Mouse (Mus musculus) forebrain, embryonic 16.5 days (tissue): ENCODE results near the gene Trim62. TPM values are rescaled to one million over a fixed set of nuclear protein-coding genes. Genes with fewer than 3 reads are reported as not detected.
A peak's percentile ranks its signal among the peaks of the same experiment; 100 is the strongest.

Source experiments
- ATAC-seq: fragments of 200-750 bp; cut with Nextera tagmentation; 2 replicates; pipeline ENCODE4 v1.8.0; 2017; ENCODE audit warnings: mild to moderate bottlenecking, moderate library complexity
- H3K27ac ChIP-seq: fragments of 300-500 bp; sonication (generic); 2 replicates; pipeline ENCODE4 v1.5.1; 2014; ENCODE audit warnings: low read length, control low read depth
- H3K27me3 ChIP-seq: fragments of 300-500 bp; sonication (generic); replicated peaks from 2 replicates; pipeline ENCODE4 v1.6.1; 2014; ENCODE audit warnings: low read length; ENCODE audit not compliant: control insufficient read depth, insufficient read depth
- H3K36me3 ChIP-seq: fragments of 300-500 bp; sonication (generic); 2 replicates; pipeline ENCODE4 v1.6.1; 2014; ENCODE audit not compliant: control insufficient read depth, insufficient read depth
- H3K4me1 ChIP-seq: fragments of 300-500 bp; sonication (generic); replicated peaks from 2 replicates; pipeline ENCODE4 v1.6.1; 2014; ENCODE audit warnings: low read length; ENCODE audit not compliant: control insufficient read depth, insufficient read depth
- H3K4me2 ChIP-seq: fragments of 300-500 bp; sonication (generic); 2 replicates; pipeline ENCODE4 v1.6.1; 2014; ENCODE audit warnings: mild to moderate bottlenecking, low read length, control low read depth
- H3K4me3 ChIP-seq: fragments of 300-500 bp; sonication (generic); replicated peaks from 2 replicates; pipeline ENCODE4 v1.5.1; 2014; ENCODE audit warnings: mild to moderate bottlenecking, low read length, control low read depth
- H3K9ac ChIP-seq: fragments of 300-500 bp; sonication (generic); replicated peaks from 2 replicates; pipeline ENCODE4 v1.6.1; 2014; ENCODE audit warnings: low read depth, low read length, control low read depth
- H3K9me3 ChIP-seq: fragments of 300-500 bp; sonication (generic); 2 replicates; pipeline ENCODE4 v1.6.1; 2016; ENCODE audit warnings: low read length; ENCODE audit not compliant: control insufficient read depth
- WGBS: fragments of 180-500 bp; shearing (Covaris S2); extraction: QIAGEN DNeasy Blood & Tissue Kit; methylation state at CpG from one replicate; pipeline ENCODE4 v1.1.7; 2014; 5-methylcytosine and 5-hydroxymethylcytosine counted together
- polyA plus RNA-seq: library from polyadenylated mRNA; unstranded; fragments of >200 nt; fragmentation: Nextera tagmentation; extraction: Ambion mirVana; gene quantifications from 2 replicates; pipeline ENCODE4 v1.2.1, GENCODE M21; 2015

Trim62 gene
- polyA plus RNA-seq, 1 experiment from 2014 or later = 10.9 TPM

DNA sequence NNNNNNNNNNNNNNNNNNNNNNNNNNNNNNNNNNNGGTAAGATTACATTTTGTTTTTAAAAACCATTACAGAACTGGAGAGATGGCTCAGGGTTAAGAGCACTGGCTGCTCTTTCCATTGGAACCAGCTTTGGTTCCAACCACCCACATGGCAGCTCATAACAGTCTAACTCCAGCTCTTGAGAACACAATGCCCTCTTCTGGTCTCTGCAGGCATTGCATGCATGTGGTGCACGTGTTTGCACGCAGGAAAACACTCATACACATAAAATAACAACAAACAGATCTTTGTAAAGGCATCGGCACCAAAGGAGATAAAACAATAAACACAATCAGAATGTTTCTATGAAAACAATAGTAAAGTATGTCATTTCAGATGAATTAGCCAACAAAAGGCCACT, 59.0 kb downstream of the Trim62 start:
- H3K27ac ChIP-seq = no peak overlapping the region
- H3K36me3 ChIP-seq = no peaks in the 10 kb centered on the region
- no peaks in the 10 kb centered on the region for H3K27me3 ChIP-seq
- ATAC-seq = no peak
- 62% methylated on average over 3 of the region's 3 CpGs for WGBS
- no peak overlapping the region for H3K9ac ChIP-seq
- H3K4me1 ChIP-seq = peaks cover under 1% of the 10 kb centered on the region
- no peak overlapping the region for H3K4me2 ChIP-seq
- no peaks in the 10 kb centered on the region for H3K9me3 ChIP-seq
- H3K4me3 ChIP-seq = no peak overlapping the region

DNA sequence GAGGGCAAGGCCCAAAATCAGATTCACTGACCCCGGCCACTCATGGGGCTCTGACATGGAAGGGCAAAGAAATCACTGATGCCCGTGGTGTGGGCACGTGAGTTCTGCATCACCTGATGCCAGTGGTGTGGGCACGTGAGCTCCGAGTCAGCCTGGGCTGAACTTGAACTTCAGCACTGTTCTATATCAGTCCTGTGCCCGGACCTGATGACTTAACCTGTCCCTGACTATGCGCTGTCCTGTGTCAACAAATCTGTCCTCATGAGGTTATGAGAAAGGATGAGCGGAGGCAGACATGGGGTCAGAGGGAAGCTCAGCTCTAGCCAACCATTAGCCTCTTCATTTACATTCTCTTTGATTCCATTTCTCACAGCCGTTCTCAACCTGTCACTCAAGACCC, 63.4 kb downstream of the Trim62 start:
- 89% methylated on average over 9 of the region's 9 CpGs for WGBS

DNA sequence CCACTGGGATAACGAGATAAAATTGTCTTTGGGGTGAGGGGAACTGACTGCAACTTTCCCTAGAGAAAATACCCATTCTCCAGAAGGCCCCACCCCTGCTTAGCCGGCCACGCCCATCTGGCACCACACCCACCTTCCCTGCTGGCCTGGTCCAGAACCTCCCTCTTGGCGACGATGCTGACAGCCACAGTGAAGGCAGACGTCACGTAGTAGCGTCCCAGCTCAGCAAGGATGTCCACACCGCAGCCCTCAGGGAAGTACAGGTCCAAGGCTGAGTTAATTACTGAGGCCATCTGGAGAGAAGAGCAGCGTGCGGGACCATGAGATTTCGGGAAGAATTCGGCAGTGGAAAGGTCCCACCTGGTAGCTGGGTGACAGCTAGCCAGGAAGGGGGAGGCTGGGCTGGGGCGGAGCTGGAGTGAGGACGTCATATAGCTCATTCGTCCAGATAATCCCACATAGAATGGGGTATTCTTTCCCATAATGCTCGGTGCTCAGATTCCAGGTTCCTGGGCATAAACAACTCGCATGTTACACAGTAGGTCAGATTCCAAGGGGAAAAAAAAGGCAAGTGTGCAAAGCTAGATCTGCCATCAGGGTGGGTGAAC, 64.0 kb downstream of the Trim62 start:
- Histone ChIP-seq H3K27ac (no peak overlapping the region), H3K36me3 (no peaks in the 10 kb centered on the region), H3K27me3 (no peaks in the 10 kb centered on the region), H3K4me2 (peak overlapping the region; percentile 31; the same call in 1 of the 2 replicates), H3K9ac (no peak overlapping the region), H3K4me1 (peaks cover 6% of the 10 kb centered on the region), H3K4me3 (0 out of 2 replicates have a peak overlapping the region, but pooled peaks have one; percentile 8), H3K9me3 (no peaks in the 10 kb centered on the region)
- no peak for ATAC-seq
- WGBS = 18% methylated on average over 18 of the region's 18 CpGs

More for the DNA sequence above, 63.4 kb downstream of the Trim62 start:
- H3K9ac ChIP-seq = no peak overlapping the region
- ATAC-seq = no peak
- peaks cover 6% of the 10 kb centered on the region for H3K4me1 ChIP-seq
- no peak overlapping the region for H3K27ac ChIP-seq
- H3K4me3 ChIP-seq = no peak overlapping the region
- no peaks in the 10 kb centered on the region for H3K9me3 ChIP-seq
- no peaks in the 10 kb centered on the region for H3K36me3 ChIP-seq
- H3K4me2 ChIP-seq = no peak overlapping the region
- no peaks in the 10 kb centered on the region for H3K27me3 ChIP-seq

DNA sequence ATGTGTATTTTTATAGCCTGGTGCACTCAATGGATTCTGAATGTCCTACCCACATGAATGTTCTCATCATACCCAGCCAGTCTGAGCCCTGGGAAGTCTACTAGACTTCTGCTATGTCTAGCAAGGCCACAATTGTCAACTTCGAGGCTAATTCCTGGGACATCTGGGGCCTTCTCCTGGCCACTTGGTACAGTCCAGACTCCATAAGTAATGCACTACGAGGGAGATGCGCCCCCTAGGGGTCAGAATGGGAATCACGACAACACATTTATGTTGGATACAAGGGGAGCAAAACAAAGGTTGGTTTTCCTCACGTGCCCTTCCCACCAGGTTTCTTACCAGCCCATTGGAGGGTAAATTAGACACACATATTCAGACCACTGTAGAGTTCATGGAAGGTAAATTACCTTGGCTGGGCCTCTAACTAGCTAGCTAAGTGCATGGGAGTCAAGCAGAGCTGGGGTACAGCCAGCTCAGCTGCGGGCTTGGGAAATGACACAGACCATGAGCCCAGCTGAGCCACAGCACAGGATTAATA, 64.8 kb downstream of the Trim62 start:
- peaks cover 6% of the 10 kb centered on the region for H3K4me1 ChIP-seq
- no peak overlapping the region for H3K27ac ChIP-seq
- no peaks in the 10 kb centered on the region for H3K9me3 ChIP-seq
- no peak overlapping the region for H3K4me2 ChIP-seq
- H3K4me3 ChIP-seq = no peak overlapping the region
- no peak for ATAC-seq
- H3K36me3 ChIP-seq = no peaks in the 10 kb centered on the region
- no peak overlapping the region for H3K9ac ChIP-seq
- 29% methylated on average over 6 of the region's 6 CpGs for WGBS
- H3K27me3 ChIP-seq = no peaks in the 10 kb centered on the region

DNA sequence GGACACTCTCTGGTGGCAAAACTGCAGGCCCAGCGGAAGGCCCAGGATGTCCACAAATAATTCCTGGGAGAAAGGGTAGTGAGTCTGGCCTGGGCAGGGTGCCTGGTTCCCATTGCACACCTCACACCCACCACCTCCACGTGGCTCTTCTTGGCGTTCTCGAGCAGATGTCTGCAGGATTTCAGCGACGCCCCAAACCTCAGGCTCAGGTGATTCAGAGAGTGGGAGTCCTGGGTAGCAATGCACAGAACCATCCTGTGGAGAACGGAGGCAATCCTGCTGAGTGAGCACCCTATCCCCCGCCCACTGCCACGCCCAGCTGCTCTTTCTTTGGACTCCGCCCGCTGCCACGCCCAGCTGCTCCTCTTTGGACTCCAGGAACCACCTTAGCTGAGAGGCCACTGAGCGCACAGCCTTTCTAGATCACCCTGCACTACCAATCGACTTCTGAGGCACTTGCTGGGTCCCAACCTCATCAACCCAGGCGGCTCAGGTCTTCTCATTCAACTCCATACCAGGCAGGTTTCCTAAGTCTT, 66.2 kb downstream of the Trim62 start:
- Histone ChIP-seq H3K27me3 (no peaks in the 10 kb centered on the region), H3K27ac (no peak overlapping the region), H3K9me3 (no peaks in the 10 kb centered on the region), H3K9ac (no peak overlapping the region), H3K36me3 (no peaks in the 10 kb centered on the region), H3K4me3 (no peak overlapping the region), H3K4me1 (peaks cover 6% of the 10 kb centered on the region), H3K4me2 (no peak overlapping the region)
- WGBS = 49% methylated on average over 15 of the region's 15 CpGs
- no peak for ATAC-seq

DNA sequence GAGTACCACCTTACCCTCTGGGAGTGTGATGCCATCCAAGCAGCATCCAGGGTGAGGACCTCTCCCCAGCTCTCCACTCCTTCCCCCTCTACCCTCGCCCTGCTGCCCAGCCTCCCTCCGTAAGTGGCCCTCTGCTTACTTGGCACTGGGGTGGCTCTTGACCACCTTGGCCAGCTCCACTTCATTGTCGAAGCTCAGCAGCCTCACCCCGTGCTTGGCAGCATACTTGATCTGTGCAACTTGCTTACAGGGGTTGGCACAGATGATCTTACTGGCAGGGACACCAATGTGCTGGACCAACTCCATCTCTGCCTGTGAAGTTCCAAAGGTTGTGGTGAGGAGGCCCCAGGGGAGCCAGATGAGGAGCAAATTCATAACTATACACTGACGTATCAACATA, 67.1 kb downstream of the Trim62 start:
- 0 out of 2 replicates have a peak, but pooled peaks have one; percentile 18 for ATAC-seq
- Histone ChIP-seq H3K9ac (no peak overlapping the region), H3K4me1 (peaks cover 13% of the 10 kb centered on the region), H3K27me3 (no peaks in the 10 kb centered on the region), H3K4me3 (no peak overlapping the region), H3K9me3 (no peaks in the 10 kb centered on the region), H3K4me2 (no peak overlapping the region), H3K36me3 (no peaks in the 10 kb centered on the region), H3K27ac (no peak overlapping the region)
- WGBS = 62% methylated on average over 5 of the region's 5 CpGs

DNA sequence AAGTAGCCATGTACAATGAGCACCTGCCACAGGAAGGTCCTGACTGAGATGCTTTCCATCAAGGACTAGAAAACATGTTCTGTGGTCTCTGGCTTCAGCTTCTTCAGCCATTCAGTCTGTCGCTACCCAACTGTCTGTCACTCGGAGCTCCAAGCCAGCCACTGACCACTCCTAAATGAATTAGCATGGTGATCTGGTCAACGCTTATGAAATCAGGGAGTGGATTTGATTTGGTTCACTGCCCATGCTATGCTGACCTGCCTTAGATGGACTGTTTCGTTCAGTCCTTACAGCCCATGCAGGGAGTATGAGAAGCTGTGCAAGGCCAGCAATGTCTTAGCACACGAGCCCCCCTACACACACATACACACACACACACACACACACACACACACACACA, 70.5 kb downstream of the Trim62 start:
- Histone ChIP-seq H3K27ac (no peak overlapping the region), H3K9me3 (no peaks in the 10 kb centered on the region), H3K27me3 (no peaks in the 10 kb centered on the region), H3K4me3 (no peak overlapping the region), H3K9ac (no peak overlapping the region), H3K4me2 (no peak overlapping the region), H3K4me1 (peaks cover 21% of the 10 kb centered on the region), H3K36me3 (no peaks in the 10 kb centered on the region)
- no peak for ATAC-seq
- 85% methylated on average over 5 of the region's 5 CpGs for WGBS

DNA sequence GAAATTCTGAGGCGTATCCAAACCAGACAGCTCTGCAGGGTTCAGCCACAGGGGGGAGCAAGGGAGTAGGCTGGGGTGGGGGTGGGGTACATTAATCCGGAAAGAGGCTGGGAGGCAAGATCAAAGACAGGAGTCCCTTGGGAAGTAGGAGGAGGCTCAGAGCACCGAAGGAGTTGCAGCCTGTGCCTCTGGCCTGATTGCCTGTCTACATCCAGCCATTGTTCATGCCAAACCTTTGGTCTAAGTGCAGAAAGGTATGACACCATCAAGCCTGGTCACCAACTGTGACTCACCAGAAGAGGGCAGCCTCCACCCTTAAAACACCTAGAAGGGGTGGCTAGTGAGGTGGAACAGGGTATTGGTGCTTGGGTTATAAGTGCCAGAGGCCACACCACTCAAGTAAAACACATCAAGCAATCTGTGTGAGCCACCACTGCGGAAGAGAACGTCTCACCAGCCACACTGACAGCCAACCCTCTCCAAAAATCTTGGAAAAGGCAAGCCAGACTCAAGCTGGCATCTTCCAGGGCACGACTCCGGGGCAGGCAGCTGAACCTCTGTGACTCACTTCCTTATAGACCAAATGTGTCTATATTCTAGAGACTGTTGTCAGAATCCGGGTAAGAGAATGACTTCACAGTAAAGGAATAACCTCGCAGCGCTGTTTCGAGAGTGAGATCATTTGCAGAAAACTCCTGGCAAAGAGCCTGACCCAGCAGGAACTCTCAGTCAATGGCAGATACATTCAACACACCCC, 74.0 kb downstream of the Trim62 start:
- WGBS = 27% methylated on average over 11 of the region's 11 CpGs
- Histone ChIP-seq H3K4me1 (peaks cover 27% of the 10 kb centered on the region), H3K27me3 (no peaks in the 10 kb centered on the region), H3K36me3 (no peaks in the 10 kb centered on the region), H3K9me3 (no peaks in the 10 kb centered on the region), H3K9ac (no peak overlapping the region), H3K4me2 (no peak overlapping the region), H3K27ac (no peak overlapping the region), H3K4me3 (no peak overlapping the region)
- ATAC-seq = no peak; the same call in 1 of the 2 replicates

DNA sequence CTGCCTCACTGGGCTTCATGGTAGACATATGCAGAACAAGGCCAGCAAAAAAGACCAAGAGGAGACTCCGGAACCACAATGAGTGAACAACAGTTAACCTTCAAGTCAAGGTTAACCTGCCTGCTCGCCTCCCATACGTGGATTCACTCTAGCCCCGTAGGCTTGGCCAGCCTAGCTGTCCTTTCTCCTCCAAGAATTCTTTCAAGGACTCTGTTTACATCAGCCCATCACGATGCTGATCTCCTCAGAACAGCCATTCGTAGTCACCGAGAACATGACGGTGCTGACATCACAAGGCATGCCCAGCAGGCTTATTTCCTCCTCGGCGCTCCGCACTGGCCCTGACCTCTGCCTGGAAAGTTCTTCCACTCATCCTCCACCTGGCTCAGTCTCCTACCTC, 74.8 kb downstream of the Trim62 start:
- Histone ChIP-seq H3K27me3 (no peaks in the 10 kb centered on the region), H3K4me1 (peaks cover 31% of the 10 kb centered on the region), H3K9ac (no peak overlapping the region), H3K9me3 (no peaks in the 10 kb centered on the region), H3K4me2 (no peak overlapping the region), H3K4me3 (no peak overlapping the region), H3K27ac (no peak overlapping the region), H3K36me3 (no peaks in the 10 kb centered on the region)
- WGBS = 84% methylated on average over 11 of the region's 11 CpGs
- ATAC-seq = no peak
